Mouse (Mus musculus) liver, postnatal 0 days (tissue): ENCODE results near the gene 4930519G04Rik. TPM values are rescaled to one million over a fixed set of nuclear protein-coding genes. Genes with fewer than 3 reads are reported as not detected.
"Not testable (repeated sequence)": the region's sequence is repeated elsewhere in the genome, so short reads cannot be mapped to it uniquely, and the experiment has no call there.

Experiments
- ATAC-seq: fragments of 200-750 bp; cut with Nextera tagmentation; 2 replicates; pipeline ENCODE4 v1.8.0; 2017; ENCODE audit warnings: mild to moderate bottlenecking, moderate library complexity
- DNase-seq: peaks from one replicate; pipeline ENCODE4 v3.0.0-alpha.2; 2016
- H3K27ac ChIP-seq: fragments of 300-500 bp; sonication (generic); 2 replicates; pipeline ENCODE4 v1.5.1; 2014; ENCODE audit warnings: antibody characterized with exemption, moderate library complexity, mild to moderate bottlenecking, low read depth
- H3K27me3 ChIP-seq: fragments of 300-500 bp; sonication (generic); 2 replicates; pipeline ENCODE4 v1.6.1; 2014; ENCODE audit warnings: low read length, control low read depth, mixed read lengths; ENCODE audit not compliant: insufficient read depth
- H3K36me3 ChIP-seq: fragments of 300-500 bp; sonication (generic); replicated peaks from 2 replicates; pipeline ENCODE4 v1.6.1; 2014; ENCODE audit warnings: mild to moderate bottlenecking, control low read depth, low read length, moderate library complexity, mixed read lengths; ENCODE audit not compliant: insufficient read depth
- H3K4me1 ChIP-seq: fragments of 300-500 bp; sonication (generic); 2 replicates; pipeline ENCODE4 v1.6.1; 2014; ENCODE audit warnings: antibody characterized with exemption, mild to moderate bottlenecking, control low read depth; ENCODE audit not compliant: insufficient read depth
- H3K4me2 ChIP-seq: fragments of 300-500 bp; sonication (generic); 2 replicates; pipeline ENCODE4 v1.6.1; 2014; ENCODE audit warnings: low read depth, mild to moderate bottlenecking, low read length, moderate library complexity, mixed read lengths
- H3K4me3 ChIP-seq: fragments of 300-500 bp; sonication (generic); 2 replicates; pipeline ENCODE4 v1.5.1; 2014; ENCODE audit warnings: low read depth, low read length
- H3K9ac ChIP-seq: fragments of 300-500 bp; sonication (generic); replicated peaks from 2 replicates; pipeline ENCODE4 v1.6.1; 2014; ENCODE audit warnings: mild to moderate bottlenecking, moderate library complexity
- H3K9me3 ChIP-seq: fragments of 300-500 bp; sonication (generic); 2 replicates; pipeline ENCODE4 v1.6.1; 2016; ENCODE audit warnings: mild to moderate bottlenecking, control low read depth, low read length, mixed read lengths
- CTCF ChIP-seq: sonication (generic); IDR thresholded peaks from 2 replicates; pipeline ENCODE4 v1.5.1; 2016; ENCODE audit warnings: antibody characterized with exemption, low read depth
- EP300 ChIP-seq: IDR thresholded peaks from 2 replicates; pipeline ENCODE4 v1.6.1; 2016; ENCODE audit warnings: antibody characterized with exemption, low read depth, mild to moderate bottlenecking
- WGBS: fragments of 180-500 bp; shearing (Covaris S2); extraction: QIAGEN DNeasy Blood & Tissue Kit; methylation state at CpG from one replicate; pipeline ENCODE4 v1.1.7; 2014; ENCODE audit not compliant: insufficient replicate concordance; 5-methylcytosine and 5-hydroxymethylcytosine counted together
- polyA plus RNA-seq: library from polyadenylated mRNA; unstranded; fragments of >200 nt; fragmentation: Nextera tagmentation; extraction: Ambion mirVana; gene quantifications from 2 replicates; pipeline ENCODE4 v1.2.1, GENCODE M21; 2015

Gene 4930519G04Rik
- polyA plus RNA-seq, 1 experiment from 2014 or later, result not detected

GRCm38 (mm10) chr5:114827427-114827826, 26.0 kb upstream of the 4930519G04Rik start:
- Histone ChIP-seq H3K27me3 (no peaks in the 10 kb centered on the region), H3K9me3 (no peaks in the 10 kb centered on the region), H3K4me2 (no peak overlapping the region), H3K36me3 (no peaks in the 10 kb centered on the region), H3K9ac (no peak overlapping the region), H3K27ac (no peak overlapping the region), H3K4me3 (no peak overlapping the region), H3K4me1 (peaks cover 9% of the 10 kb centered on the region; the same call in 1 of the 2 replicates)
- 68% methylated on average over 12 of the region's 12 CpGs for WGBS
- TF ChIP-seq EP300 (no peak), CTCF (no peak)
- ATAC-seq, result no peak
- DNase-seq, result no peak

GRCm38 (mm10) chr5:114829740-114830139, 23.7 kb upstream of the 4930519G04Rik start:
- Histone ChIP-seq H3K4me1 (0 out of 2 replicates have a peak, but pooled peaks cover 5% of the 10 kb centered on the region), H3K4me2 (no peak overlapping the region), H3K9ac (no peak overlapping the region), H3K27me3 (no peaks in the 10 kb centered on the region), H3K4me3 (no peak overlapping the region), H3K36me3 (no peaks in the 10 kb centered on the region), H3K9me3 (no peaks in the 10 kb centered on the region), H3K27ac (no peak overlapping the region)
- 57% methylated on average over 3 of the region's 3 CpGs for WGBS
- no peak for TF ChIP-seq EP300
- TF ChIP-seq CTCF, result no peak
- no peak for ATAC-seq
- DNase-seq, result peak; percentile 11

GRCm38 (mm10) chr5:114836886-114837285, 16.6 kb upstream of the 4930519G04Rik start:
- ATAC-seq (no peak), DNase-seq (no peak)
- Histone ChIP-seq H3K4me1 (no peaks in the 10 kb centered on the region), H3K27me3 (no peaks in the 10 kb centered on the region), H3K9ac (no peak overlapping the region), H3K36me3 (no peaks in the 10 kb centered on the region), H3K4me2 (no peak overlapping the region), H3K27ac (no peak overlapping the region), H3K9me3 (no peaks in the 10 kb centered on the region), H3K4me3 (no peak overlapping the region)
- WGBS, result 50% methylated on average over 12 of the region's 12 CpGs
- TF ChIP-seq EP300 (no peak), CTCF (no peak)

- not testable (repeated sequence) for H3K36me3 ChIP-seq, ATAC-seq, H3K27ac ChIP-seq, H3K27me3 ChIP-seq, H3K9me3 ChIP-seq, DNase-seq, H3K4me3 ChIP-seq, H3K4me1 ChIP-seq, H3K4me2 ChIP-seq, H3K9ac ChIP-seq
- 51% methylated on average over 5 of the region's 5 CpGs for WGBS
Measured at GRCm38 (mm10) chr5:114840481-114840880, 13.0 kb upstream of the 4930519G04Rik start.

- not testable (repeated sequence) for H3K4me1 ChIP-seq, H3K27ac ChIP-seq, H3K36me3 ChIP-seq, H3K27me3 ChIP-seq, H3K9me3 ChIP-seq, DNase-seq, H3K4me3 ChIP-seq, ATAC-seq, H3K9ac ChIP-seq, H3K4me2 ChIP-seq
- 54% methylated on average over 3 of the region's 3 CpGs for WGBS
Measured at GRCm38 (mm10) chr5:114842155-114842554, 11.3 kb upstream of the 4930519G04Rik start.

- H3K27ac ChIP-seq, result no peak overlapping the region
- no peak overlapping the region for H3K9ac ChIP-seq
- 77% methylated on average over 5 of the region's 5 CpGs for WGBS
- H3K27me3 ChIP-seq, result no peaks in the 10 kb centered on the region
- no peaks in the 10 kb centered on the region for H3K4me1 ChIP-seq
- no peaks in the 10 kb centered on the region for H3K9me3 ChIP-seq
- no peak overlapping the region for H3K4me2 ChIP-seq
- TF ChIP-seq CTCF (no peak), EP300 (no peak)
- no peaks in the 10 kb centered on the region for H3K36me3 ChIP-seq
- no peak for DNase-seq
- no peak overlapping the region for H3K4me3 ChIP-seq
- no peak for ATAC-seq
Measured at GRCm38 (mm10) chr5:114842674-114843073, 10.8 kb upstream of the 4930519G04Rik start.

GRCm38 (mm10) chr5:114844371-114844770, 9.1 kb upstream of the 4930519G04Rik start:
- not testable (repeated sequence) for H3K4me3 ChIP-seq, H3K9ac ChIP-seq, DNase-seq, H3K9me3 ChIP-seq, H3K27me3 ChIP-seq, ATAC-seq, H3K36me3 ChIP-seq, H3K4me2 ChIP-seq, H3K27ac ChIP-seq, H3K4me1 ChIP-seq
- 79% methylated on average over 2 of the region's 2 CpGs for WGBS
